Mouse (Mus musculus): ENCODE measurements around the gene H2afy2.

The H2afy2 gene

GRCm38 (mm10) chr10:61722215-61722614 is 61.7 kb downstream of the H2afy2 start:
- DNase-seq (ENCODE audit: low spot score), result no peak

GRCm38 (mm10) chr10:61720331-61720730 is 63.6 kb downstream of the H2afy2 start:
- no peak for DNase-seq (ENCODE audit: low spot score)

GRCm38 (mm10) chr10:61717406-61718296 is 66.3 kb downstream of the H2afy2 start:
- DNase-seq (ENCODE audit: low spot score), result no peak

- DNase-seq (ENCODE audit: low spot score), result no peak
Measured at GRCm38 (mm10) chr10:61715996-61716864, 67.7 kb downstream of the H2afy2 start.

- no peak for DNase-seq (ENCODE audit: low spot score)
Measured at GRCm38 (mm10) chr10:61715462-61715837, 68.5 kb downstream of the H2afy2 start.

- peak; percentile 78 for DNase-seq (ENCODE audit: low spot score)
Measured at GRCm38 (mm10) chr10:61714771-61715461, 69.0 kb downstream of the H2afy2 start, which contains the start of gene Aifm2. TSS of gene Aifm2 (plus strand) at chr10:61715263.

- DNase-seq (ENCODE audit: low spot score), result no peak
Measured at GRCm38 (mm10) chr10:61714146-61714545, 69.8 kb downstream of the H2afy2 start.

GRCm38 (mm10) chr10:61713601-61714000 is 70.3 kb downstream of the H2afy2 start:
- DNase-seq (ENCODE audit: low spot score), result no peak

GRCm38 (mm10) chr10:61706412-61707375 is 77.3 kb downstream of the H2afy2 start:
- DNase-seq (ENCODE audit: low spot score), result no peak

GRCm38 (mm10) chr10:61704663-61705062 is 79.3 kb downstream of the H2afy2 start:
- DNase-seq (ENCODE audit: low spot score), result no peak

- no peak for DNase-seq (ENCODE audit: low spot score)
Measured at GRCm38 (mm10) chr10:61697028-61697427, 86.9 kb downstream of the H2afy2 start.

GRCm38 (mm10) chr10:61696560-61696823 is 87.5 kb downstream of the H2afy2 start:
- DNase-seq (ENCODE audit: low spot score), result no peak

GRCm38 (mm10) chr10:61695703-61696559 is 88.0 kb downstream of the H2afy2 start:
- DNase-seq (ENCODE audit: low spot score), result peak; percentile 52

GRCm38 (mm10) chr10:61694870-61695670 is 88.9 kb downstream of the H2afy2 start, which contains the start of gene Tysnd1:
TSS of gene Tysnd1 (plus strand) at chr10:61695514.
- DNase-seq (ENCODE audit: low spot score), result peak; percentile 98

- DNase-seq (ENCODE audit: low spot score), result no peak
Measured at GRCm38 (mm10) chr10:61693563-61693962, 90.4 kb downstream of the H2afy2 start.

- no peak for DNase-seq (ENCODE audit: low spot score)
Measured at GRCm38 (mm10) chr10:61689405-61689804, 94.5 kb downstream of the H2afy2 start.

All from MN1 (cell line).